ENCODE assay signal across 15 mouse cellular contexts in genomic region chr7:82719740-82720139, GRCm38 (mm10).
A peak's percentile ranks its signal among the peaks of the same experiment; 100 is the strongest.
DNase-seq lines count a peak whose midpoint lies in the region; ATAC-seq and TF ChIP-seq lines count a peak whose summit lies in the region.
"Had no signal": no experiment of that assay in that cellular context is flagged by ENCODE, and none has a peak within 500 bp of the region (broad histone marks: within the 10 kb centered on the region; RNA-seq: fewer than 3 reads in every experiment).

No protein-coding gene starts in this region.

- DNase-seq in heart, embryonic 10.5 days (ENCODE audit: low spot score), result no peak
- no peak for DNase-seq in heart, adult 9 months (ENCODE audit: low spot score in 2 of 2)
- DNase-seq in hindbrain, postnatal 0 days (ENCODE audit: low spot score), result no peak
- DNase-seq in limb, embryonic 11.5 days (ENCODE audit: low spot score), result no peak
- DNase-seq in c-Kit-positive CD71-positive TER-119-positive erythroid progenitor cells, embryonic 14.5 days (ENCODE audit: low spot score), result no peak
- DNase-seq in layer of hippocampus, adult 18-20 months (ENCODE audit: low spot score in 2 of 2), result no peak
- DNase-seq: cerebellum, adult 11 months; kidney, adult 8-10 months; layer of hippocampus, postnatal 36 days had no signal

- ATAC-seq in hindbrain, embryonic 12.5 days (ENCODE audit: low FRiP score), result peak; percentile 35
- no peak for ATAC-seq in hindbrain, postnatal 0 days
- ATAC-seq in limb, embryonic 11.5 days (ENCODE audit: insufficient number of reproducible peaks, low FRiP score, low TSS enrichment, low read depth), result no peak
- ATAC-seq in midbrain, embryonic 15.5 days (replicated peaks), result 0 out of 2 replicates have a peak, but pooled peaks have one; percentile 20
- ATAC-seq: forebrain, embryonic 15.5 days had no signal

- WGBS in heart, embryonic 10.5 days, result 75% methylated on average over 5 of the region's 5 CpGs
- 73% methylated on average over 5 of the region's 5 CpGs for WGBS in hindbrain, embryonic 12.5 days
- WGBS in hindbrain, postnatal 0 days, result 61% methylated on average over 5 of the region's 5 CpGs
- WGBS in limb, embryonic 11.5 days, result 79% methylated on average over 5 of the region's 5 CpGs
- WGBS in midbrain, embryonic 15.5 days, result 60% methylated on average over 5 of the region's 5 CpGs

- H3K9ac ChIP-seq in hindbrain, embryonic 12.5 days, result no peak overlapping the region
- H3K9ac ChIP-seq in hindbrain, postnatal 0 days (replicated peaks; ENCODE audit: low read length), result no peak overlapping the region
- no peak overlapping the region for H3K9ac ChIP-seq in limb, embryonic 11.5 days (ENCODE audit: low read length)
- H3K9ac ChIP-seq in midbrain, embryonic 15.5 days, result no peak overlapping the region
- H3K9ac ChIP-seq: forebrain, embryonic 15.5 days; hindbrain, embryonic 15.5 days; liver, embryonic 14.5 days had no signal

- no peaks in the 10 kb centered on the region for H3K27me3 ChIP-seq in heart, embryonic 10.5 days (ENCODE audit: insufficient read depth, poor library complexity, severe bottlenecking)
- H3K27me3 ChIP-seq in hindbrain, embryonic 12.5 days, result no peaks in the 10 kb centered on the region
- H3K27me3 ChIP-seq in hindbrain, postnatal 0 days (ENCODE audit: insufficient read depth, low read length), result no peaks in the 10 kb centered on the region
- no peaks in the 10 kb centered on the region for H3K27me3 ChIP-seq in limb, embryonic 11.5 days (ENCODE audit: control insufficient read depth, insufficient read depth, low read length)
- H3K27me3 ChIP-seq in midbrain, embryonic 15.5 days (replicated peaks), result no peaks in the 10 kb centered on the region
- H3K27me3 ChIP-seq: forebrain, embryonic 15.5 days; hindbrain, embryonic 15.5 days had no signal

- peak overlapping the region; percentile 59 for H3K27ac ChIP-seq in heart, embryonic 10.5 days
- H3K27ac ChIP-seq in hindbrain, embryonic 12.5 days, result no peak overlapping the region
- no peak overlapping the region for H3K27ac ChIP-seq in hindbrain, postnatal 0 days
- peak overlapping the region; percentile 66; the same call in 1 of the 2 replicates for H3K27ac ChIP-seq in limb, embryonic 11.5 days (replicated peaks; ENCODE audit: low read depth, low read length)
- 0 out of 2 replicates have a peak overlapping the region, but pooled peaks have one; percentile 25 for H3K27ac ChIP-seq in midbrain, embryonic 15.5 days
- H3K27ac ChIP-seq: forebrain, embryonic 15.5 days; hindbrain, embryonic 15.5 days; liver, embryonic 14.5 days had no signal

- no peak overlapping the region for H3K4me2 ChIP-seq in hindbrain, embryonic 12.5 days (replicated peaks)
- no peak overlapping the region for H3K4me2 ChIP-seq in hindbrain, postnatal 0 days (ENCODE audit: low read depth, low read length)
- H3K4me2 ChIP-seq in limb, embryonic 11.5 days (ENCODE audit: low read depth, severe bottlenecking), result no peak overlapping the region
- H3K4me2 ChIP-seq in midbrain, embryonic 15.5 days, result no peak overlapping the region
- H3K4me2 ChIP-seq: forebrain, embryonic 15.5 days; hindbrain, embryonic 15.5 days had no signal

- no peak overlapping the region for H3K4me3 ChIP-seq in heart, embryonic 10.5 days
- no peak overlapping the region for H3K4me3 ChIP-seq in hindbrain, embryonic 12.5 days
- H3K4me3 ChIP-seq in hindbrain, postnatal 0 days (ENCODE audit: low read length), result no peak overlapping the region
- no peak overlapping the region for H3K4me3 ChIP-seq in limb, embryonic 11.5 days (ENCODE audit: low read depth, low read length)
- no peak overlapping the region for H3K4me3 ChIP-seq in midbrain, embryonic 15.5 days
- H3K4me3 ChIP-seq: forebrain, embryonic 15.5 days; hindbrain, embryonic 15.5 days; myocyte had no signal

- H3K4me1 ChIP-seq in heart, embryonic 10.5 days, result peaks cover 48% of the 10 kb centered on the region
- H3K4me1 ChIP-seq in hindbrain, embryonic 12.5 days, result peaks cover 8% of the 10 kb centered on the region
- H3K4me1 ChIP-seq in hindbrain, postnatal 0 days (ENCODE audit: insufficient read depth, low read length), result peaks cover 4% of the 10 kb centered on the region; the same call in 1 of the 2 replicates
- peaks cover 50% of the 10 kb centered on the region for H3K4me1 ChIP-seq in limb, embryonic 11.5 days (ENCODE audit: control insufficient read depth, insufficient read depth, low read length)
- H3K4me1 ChIP-seq in midbrain, embryonic 15.5 days, result peaks cover 16% of the 10 kb centered on the region

- H3K36me3 ChIP-seq in heart, embryonic 10.5 days, result no peaks in the 10 kb centered on the region
- no peaks in the 10 kb centered on the region for H3K36me3 ChIP-seq in hindbrain, embryonic 12.5 days
- no peaks in the 10 kb centered on the region for H3K36me3 ChIP-seq in hindbrain, postnatal 0 days (ENCODE audit: insufficient read depth, low read length)
- no peaks in the 10 kb centered on the region for H3K36me3 ChIP-seq in limb, embryonic 11.5 days (ENCODE audit: control insufficient read depth, insufficient read depth, low read length)
- H3K36me3 ChIP-seq in midbrain, embryonic 15.5 days (replicated peaks), result no peaks in the 10 kb centered on the region
- H3K36me3 ChIP-seq: forebrain, embryonic 15.5 days; hindbrain, embryonic 15.5 days had no signal

- no peak for TF ChIP-seq CTCF in hindbrain, postnatal 0 days (IDR thresholded peaks at IDR 0.05; ENCODE audit: low read depth)

- H3K9me3 ChIP-seq in heart, embryonic 10.5 days, result no peaks in the 10 kb centered on the region
- no peaks in the 10 kb centered on the region for H3K9me3 ChIP-seq in hindbrain, embryonic 12.5 days (replicated peaks)
- no peaks in the 10 kb centered on the region for H3K9me3 ChIP-seq in hindbrain, postnatal 0 days (ENCODE audit: low read length)
- no peaks in the 10 kb centered on the region for H3K9me3 ChIP-seq in limb, embryonic 11.5 days (ENCODE audit: control insufficient read depth, low read length)
- no peaks in the 10 kb centered on the region for H3K9me3 ChIP-seq in midbrain, embryonic 15.5 days
- H3K9me3 ChIP-seq: forebrain, embryonic 15.5 days; hindbrain, embryonic 15.5 days had no signal

Comparison
In these comparisons a context has a peak if more than half of its experiments do, and no peak if none do; other contexts are left out.
1. ATAC-seq: peak in hindbrain, embryonic 12.5 days (single experiment) and midbrain, embryonic 15.5 days (single experiment); none in hindbrain, postnatal 0 days (single experiment) and limb, embryonic 11.5 days (single experiment).
2. H3K27ac ChIP-seq: peak in heart, embryonic 10.5 days (single experiment), limb, embryonic 11.5 days (single experiment) and midbrain, embryonic 15.5 days (single experiment); none in hindbrain, embryonic 12.5 days (single experiment) and hindbrain, postnatal 0 days (single experiment).